Mouse (Mus musculus) olfactory bulb, adult 2 months (tissue): Measurements from ENCODE around the gene 1700023F06Rik.

Experiments
- CTCF ChIP-seq: fragments of 200-500 bp; IDR thresholded peaks from 2 replicates; pipeline ENCODE4 v1.5.1; 2012; ENCODE audit warnings: low read depth, mild to moderate bottlenecking, low read length, moderate library complexity; ENCODE audit not compliant: insufficient read depth
- POLR2A ChIP-seq: fragments of 200-500 bp; IDR thresholded peaks from 2 replicates; pipeline ENCODE4 v1.6.1; 2012; ENCODE audit warnings: mild to moderate bottlenecking, low read depth, low read length, moderate library complexity; ENCODE audit not compliant: insufficient read depth

DNA sequence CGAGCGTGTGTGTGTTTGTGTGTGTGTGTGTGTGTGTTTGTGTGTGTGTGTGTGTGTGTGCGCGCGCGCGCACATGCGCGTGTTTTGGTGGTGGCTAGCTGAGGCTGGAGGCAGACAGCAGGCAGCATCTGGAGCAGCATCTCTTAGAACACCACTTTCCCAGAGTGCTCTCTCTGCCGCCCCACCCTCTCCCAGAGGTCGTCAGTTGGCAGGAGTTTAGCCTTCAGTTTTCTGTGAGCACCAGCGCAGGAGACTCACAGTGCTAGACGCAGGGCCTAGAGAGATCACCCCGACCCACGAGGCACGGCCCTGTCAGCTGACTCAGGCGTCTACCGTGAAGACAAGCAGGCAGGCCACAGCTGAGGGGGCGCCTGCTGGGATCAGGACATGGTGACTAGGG is 22.3 kb upstream of the 1700023F06Rik start:
- no peak for TF ChIP-seq CTCF
- no peak for TF ChIP-seq POLR2A
